Mouse (Mus musculus) testis, adult 2 months (tissue): ENCODE results near the gene Gga2.

Experiments
- CTCF ChIP-seq: fragments of 200-500 bp; IDR thresholded peaks from 2 replicates; pipeline ENCODE4 v1.5.1; 2012; ENCODE audit warnings: low read depth, mild to moderate bottlenecking, inconsistent platforms, low read length, moderate library complexity; ENCODE audit not compliant: control insufficient read depth, insufficient read depth, insufficient replicate concordance
- POLR2A ChIP-seq: fragments of 200-500 bp; IDR thresholded peaks from 2 replicates; pipeline ENCODE4 v1.6.1; 2012; ENCODE audit warnings: low read depth, mild to moderate bottlenecking, inconsistent platforms, low read length, moderate library complexity; ENCODE audit not compliant: control insufficient read depth

- TF ChIP-seq CTCF (no peak), POLR2A (no peak)
Observed at GRCm38 (mm10) chr7:122045181-122045634, 24.2 kb upstream of the Gga2 start.
